In genomic region chr4:128942346-128942745, GRCm38 (mm10) we compare ENCODE assay signal across 17 mouse cellular contexts. TPM values are rescaled to one million over a fixed set of nuclear protein-coding genes. Genes with fewer than 3 reads are reported as not detected.
A peak's percentile ranks its signal among the peaks of the same experiment; 100 is the strongest.
DNase-seq lines count a peak whose midpoint lies in the region; ATAC-seq and TF ChIP-seq lines count a peak whose summit lies in the region.
"Had no signal": no experiment of that assay in that cellular context is flagged by ENCODE, and none has a peak within 500 bp of the region (broad histone marks: within the 10 kb centered on the region; RNA-seq: fewer than 3 reads in every experiment).

No protein-coding gene starts in this region.

- H3K9ac ChIP-seq in hindbrain, embryonic 12.5 days, result no peak overlapping the region
- H3K9ac ChIP-seq: embryonic facial prominence, embryonic 12.5 days; neural tube, embryonic 15.5 days had no signal

- TF ChIP-seq POLR2A in cerebellum, adult 2 months (IDR thresholded peaks at IDR 0.05; ENCODE audit: borderline replicate concordance, insufficient read depth, low read length), result no peak
- TF ChIP-seq POLR2A in testis, adult 2 months (IDR thresholded peaks at IDR 0.05; ENCODE audit: control insufficient read depth, low read depth, low read length), result no peak

- H3K27me3 ChIP-seq in cerebellum, adult 2 months (ENCODE audit: control insufficient read depth, insufficient read depth, low read length), result no peaks in the 10 kb centered on the region
- no peaks in the 10 kb centered on the region for H3K27me3 ChIP-seq in testis, adult 2 months (ENCODE audit: control insufficient read depth, insufficient read depth, low read length)
- no peaks in the 10 kb centered on the region for H3K27me3 ChIP-seq in splenic B cell, adult 2 months (ENCODE audit: control insufficient read depth, insufficient read depth, low read length, poor library complexity, severe bottlenecking)
- H3K27me3 ChIP-seq in hindbrain, embryonic 12.5 days, result no peaks in the 10 kb centered on the region
- H3K27me3 ChIP-seq: embryonic facial prominence, embryonic 12.5 days; neural tube, embryonic 15.5 days; Patski had no signal

- DNase-seq in cerebellum, adult 2 months, result no peak
- DNase-seq in cerebellum, postnatal 25 days, result no peak
- DNase-seq in layer of hippocampus, adult 2 months (ENCODE audit: low spot score in 2 of 2), result no peak
- no peak for DNase-seq in layer of hippocampus, adult 18-20 months (ENCODE audit: low spot score in 2 of 2)
- no peak for DNase-seq in testis, postnatal 10 days (ENCODE audit: low spot score)
- peak; percentile 29 for DNase-seq in splenic B cell, adult 2 months (ENCODE audit: low read depth, low spot score)
- DNase-seq: adrenal gland, adult 2 months; cerebellum, postnatal 10 days; heart, postnatal 4 days; kidney, adult 18-20 months had no signal

- H3K4me3 ChIP-seq in cerebellum, adult 2 months (replicated peaks; ENCODE audit: insufficient read depth, low read depth, low read length), result no peak overlapping the region
- H3K4me3 ChIP-seq in layer of hippocampus, adult 2 months, result no peak overlapping the region
- no peak overlapping the region for H3K4me3 ChIP-seq in testis, adult 2 months (ENCODE audit: control insufficient read depth, low read depth, low read length)
- no peak overlapping the region for H3K4me3 ChIP-seq in hindbrain, embryonic 12.5 days
- H3K4me3 ChIP-seq: embryonic facial prominence, embryonic 12.5 days; heart, embryonic 10.5 days; neural tube, embryonic 15.5 days had no signal

- peak; percentile 26; the same call in 1 of the 2 replicates for TF ChIP-seq CTCF in cerebellum, adult 2 months (IDR thresholded peaks at IDR 0.05; ENCODE audit: borderline replicate concordance, insufficient read depth, low read depth, low read length)
- TF ChIP-seq CTCF in layer of hippocampus, adult 2 months (conservative IDR thresholded peaks at IDR 0.05), result peak; percentile 48
- TF ChIP-seq CTCF in testis, adult 2 months (IDR thresholded peaks at IDR 0.05; ENCODE audit: control insufficient read depth, insufficient read depth, insufficient replicate concordance, low read depth, low read length), result peak; percentile 38; the same call in 1 of the 2 replicates

- no peak overlapping the region for H3K27ac ChIP-seq in cerebellum, adult 2 months (ENCODE audit: insufficient read depth, low read length)
- H3K27ac ChIP-seq in layer of hippocampus, adult 2 months, result no peak overlapping the region
- H3K27ac ChIP-seq in testis, adult 2 months (ENCODE audit: control insufficient read depth, insufficient read depth, low read depth, low read length), result no peak overlapping the region
- no peak overlapping the region for H3K27ac ChIP-seq in hindbrain, embryonic 12.5 days
- H3K27ac ChIP-seq: embryonic facial prominence, embryonic 12.5 days; heart, embryonic 10.5 days; macrophage; neural tube, embryonic 15.5 days had no signal

- peaks cover 1% of the 10 kb centered on the region for H3K4me1 ChIP-seq in cerebellum, adult 2 months (ENCODE audit: control insufficient read depth, insufficient read depth, low read length)
- H3K4me1 ChIP-seq in testis, adult 2 months (ENCODE audit: control insufficient read depth, insufficient read depth, low read length), result peaks cover 6% of the 10 kb centered on the region
- H3K4me1 ChIP-seq in hindbrain, embryonic 12.5 days, result peaks cover 1% of the 10 kb centered on the region; the same call in 1 of the 2 replicates

- H3K36me3 ChIP-seq in testis, adult 2 months (ENCODE audit: control insufficient read depth, insufficient read depth, low read length), result no peaks in the 10 kb centered on the region
- no peaks in the 10 kb centered on the region for H3K36me3 ChIP-seq in splenic B cell, adult 2 months (ENCODE audit: control insufficient read depth, insufficient read depth, low read length, poor library complexity, severe bottlenecking)
- H3K36me3 ChIP-seq in hindbrain, embryonic 12.5 days, result no peaks in the 10 kb centered on the region
- H3K36me3 ChIP-seq: embryonic facial prominence, embryonic 12.5 days; heart, embryonic 10.5 days; neural tube, embryonic 15.5 days had no signal

- H3K4me2 ChIP-seq in hindbrain, embryonic 12.5 days (replicated peaks), result no peak overlapping the region
- H3K4me2 ChIP-seq: embryonic facial prominence, embryonic 12.5 days; neural tube, embryonic 15.5 days had no signal

- no peak for ATAC-seq in hindbrain, embryonic 12.5 days (ENCODE audit: low FRiP score)
- ATAC-seq: Patski had no signal

- WGBS in cerebellum, adult 2 months, result 63% methylated on average over 3 of the region's 3 CpGs
- WGBS in hindbrain, embryonic 12.5 days, result 48% methylated on average over 3 of the region's 3 CpGs

- no peaks in the 10 kb centered on the region for H3K9me3 ChIP-seq in hindbrain, embryonic 12.5 days (replicated peaks)
- H3K9me3 ChIP-seq: embryonic facial prominence, embryonic 12.5 days; heart, embryonic 10.5 days; neural tube, embryonic 15.5 days had no signal

RNA-seq across cellular contexts. Expression of gene Azin2, which starts 19.9 kb away (rescaled TPM):
- polyA plus RNA-seq in cerebellum, adult 2 months (2012; rRNA removed), result 64.6 TPM in 2 replicates
- 10 to 100 TPM; 35.2 to 39.9 TPM for total RNA-seq in layer of hippocampus, adult 2 months (2021)
- total RNA-seq in layer of hippocampus, adult 18-20 months (2021), result 10 to 100 TPM; 38.9 to 41.7 TPM
- polyA plus RNA-seq in testis, adult 2 months (2012; rRNA removed), result 213 and 251 TPM in 2 replicates
- 17.7 and 21.4 TPM in 2 replicates for polyA plus RNA-seq in hindbrain, embryonic 12.5 days (2016; fragmentation: Nextera tagmentation; extraction: Ambion mirVana)

RNA-seq across cellular contexts. Expression of gene Ak2, which starts 49.4 kb away (rescaled TPM):
- polyA plus RNA-seq in cerebellum, adult 2 months (2012; rRNA removed), result 43.9 and 45.7 TPM in 2 replicates
- total RNA-seq in layer of hippocampus, adult 2 months (2021), result 10 to 100 TPM; 26.1 to 29.1 TPM
- total RNA-seq in layer of hippocampus, adult 18-20 months (2021), result 10 to 100 TPM; 24.9 TPM
- 98.0 and 115 TPM in 2 replicates for polyA plus RNA-seq in testis, adult 2 months (2012; rRNA removed)
- polyA plus RNA-seq in hindbrain, embryonic 12.5 days (2016; fragmentation: Nextera tagmentation; extraction: Ambion mirVana), result 122 and 128 TPM in 2 replicates

RNA-seq across cellular contexts. Expression of gene Trim62, which starts 59.0 kb away (rescaled TPM):
- polyA plus RNA-seq in cerebellum, adult 2 months (2012; rRNA removed), result 107 and 129 TPM in 2 replicates
- 10 to 100 TPM; 13.0 to 14.2 TPM for total RNA-seq in layer of hippocampus, adult 2 months (2021)
- total RNA-seq in layer of hippocampus, adult 18-20 months (2021), result 10 to 100 TPM; 14.8 to 15.6 TPM
- 5.8 and 6.6 TPM in 2 replicates for polyA plus RNA-seq in testis, adult 2 months (2012; rRNA removed)
- 21.5 and 24.9 TPM in 2 replicates for polyA plus RNA-seq in hindbrain, embryonic 12.5 days (2016; fragmentation: Nextera tagmentation; extraction: Ambion mirVana)
